Mouse (Mus musculus) heart, embryonic 12.5 days (tissue): ENCODE results near the gene Kdm6b. TPM values are rescaled to one million over a fixed set of nuclear protein-coding genes. Genes with fewer than 3 reads are reported as not detected.

ENCODE experiments used
- ATAC-seq: fragments of 200-750 bp; cut with Nextera tagmentation; 2 replicates; pipeline ENCODE4 v1.8.0; 2017; ENCODE audit warnings: moderate TSS enrichment, moderate library complexity; ENCODE audit not compliant: insufficient number of reproducible peaks, low FRiP score
- H3K27ac ChIP-seq: fragments of 300-500 bp; sonication (generic); 2 replicates; pipeline ENCODE4 v1.5.1; 2016; ENCODE audit warnings: mild to moderate bottlenecking, moderate library complexity; ENCODE audit not compliant: poor library complexity, severe bottlenecking
- H3K27me3 ChIP-seq: fragments of 300-500 bp; sonication (generic); replicated peaks from 2 replicates; pipeline ENCODE4 v1.6.1; 2016; ENCODE audit warnings: mild to moderate bottlenecking, moderate library complexity
- H3K36me3 ChIP-seq: fragments of 300-500 bp; sonication (generic); 2 replicates; pipeline ENCODE4 v1.6.1; 2016; ENCODE audit warnings: mild to moderate bottlenecking, moderate library complexity
- H3K4me1 ChIP-seq: fragments of 300-500 bp; sonication (generic); replicated peaks from 2 replicates; pipeline ENCODE4 v1.6.1; 2016; ENCODE audit warnings: mild to moderate bottlenecking
- H3K4me2 ChIP-seq: fragments of 300-500 bp; sonication (generic); 2 replicates; pipeline ENCODE4 v1.6.1; 2016; ENCODE audit warnings: mild to moderate bottlenecking, moderate library complexity
- H3K4me3 ChIP-seq: fragments of 300-500 bp; sonication (generic); 2 replicates; pipeline ENCODE4 v1.5.1; 2016; ENCODE audit warnings: mild to moderate bottlenecking
- H3K9ac ChIP-seq: fragments of 300-500 bp; sonication (generic); 2 replicates; pipeline ENCODE4 v1.6.1; 2016; ENCODE audit warnings: mild to moderate bottlenecking, moderate library complexity
- H3K9me3 ChIP-seq: fragments of 300-500 bp; sonication (generic); replicated peaks from 2 replicates; pipeline ENCODE4 v1.6.1; 2016; ENCODE audit warnings: mild to moderate bottlenecking, moderate library complexity
- WGBS: fragments of 180-500 bp; shearing (Covaris S2); methylation state at CpG from one replicate; pipeline ENCODE4 v1.1.7; 2016; 5-methylcytosine and 5-hydroxymethylcytosine counted together
- polyA plus RNA-seq: library from polyadenylated mRNA; unstranded; fragments of >200 nt; fragmentation: Nextera tagmentation; extraction: Ambion mirVana; gene quantifications from 2 replicates; pipeline ENCODE4 v1.2.1, GENCODE M21; 2016

Gene Kdm6b
- polyA plus RNA-seq, 1 experiment from 2014 or later = 24.9 TPM

GRCm38 (mm10) chr11:69362479-69362878 is 51.0 kb downstream of the Kdm6b start:
- H3K4me2 ChIP-seq = no peak overlapping the region
- no peak for ATAC-seq
- H3K27ac ChIP-seq = no peak overlapping the region
- H3K9me3 ChIP-seq = no peaks in the 10 kb centered on the region
- no peaks in the 10 kb centered on the region for H3K27me3 ChIP-seq
- peaks cover 26% of the 10 kb centered on the region for H3K4me1 ChIP-seq
- H3K4me3 ChIP-seq = no peak overlapping the region
- peaks cover 62% of the 10 kb centered on the region for H3K36me3 ChIP-seq
- 76% methylated on average over 2 of the region's 2 CpGs for WGBS
- H3K9ac ChIP-seq = no peak overlapping the region

- Histone ChIP-seq H3K9me3 (no peaks in the 10 kb centered on the region), H3K9ac (no peak overlapping the region), H3K4me2 (no peak overlapping the region), H3K4me3 (no peak overlapping the region), H3K27ac (no peak overlapping the region), H3K36me3 (peaks cover 67% of the 10 kb centered on the region), H3K27me3 (no peaks in the 10 kb centered on the region), H3K4me1 (peaks cover 23% of the 10 kb centered on the region)
- 78% methylated on average over 7 of the region's 7 CpGs for WGBS
- ATAC-seq = no peak
These were observed 51.5 kb downstream of the Kdm6b start for GRCm38 (mm10) chr11:69362021-69362420.

- Histone ChIP-seq H3K4me1 (no peaks in the 10 kb centered on the region), H3K9ac (no peak overlapping the region), H3K9me3 (no peaks in the 10 kb centered on the region), H3K27me3 (no peaks in the 10 kb centered on the region), H3K4me2 (no peak overlapping the region), H3K27ac (no peak overlapping the region), H3K4me3 (no peak overlapping the region), H3K36me3 (peaks cover 96% of the 10 kb centered on the region)
- WGBS = 88% methylated on average over 12 of the region's 12 CpGs
- ATAC-seq = no peak
These were observed 55.8 kb downstream of the Kdm6b start for GRCm38 (mm10) chr11:69357690-69358089.

- WGBS = 87% methylated on average over 5 of the region's 5 CpGs
- Histone ChIP-seq H3K9ac (no peak overlapping the region), H3K4me2 (no peak overlapping the region), H3K4me3 (no peak overlapping the region), H3K27me3 (no peaks in the 10 kb centered on the region), H3K36me3 (peaks cover 97% of the 10 kb centered on the region), H3K4me1 (no peaks in the 10 kb centered on the region), H3K27ac (no peak overlapping the region), H3K9me3 (no peaks in the 10 kb centered on the region)
- ATAC-seq = no peak
These were observed 56.9 kb downstream of the Kdm6b start for GRCm38 (mm10) chr11:69356544-69356943.

Other genes with a start within 250 kb of the Kdm6b start
- gene Alox8, start 215.8 kb downstream of the Kdm6b start, polyA plus RNA-seq = 1.2 and 1.4 TPM in 2 replicates
- gene Gucy2e, start 176.6 kb downstream of the Kdm6b start, polyA plus RNA-seq = 0.15 and 0.17 TPM in 2 replicates
- gene Cntrob, start 89.9 kb downstream of the Kdm6b start, polyA plus RNA-seq = 18.6 and 21.8 TPM in 2 replicates
- 168 and 176 TPM in 2 replicates for gene Trappc1, start 89.7 kb downstream of the Kdm6b start, polyA plus RNA-seq
- gene Kcnab3, start 87.4 kb downstream of the Kdm6b start, polyA plus RNA-seq = 0.87 and 0.98 TPM in 2 replicates
- gene Rnf227, start 73.2 kb downstream of the Kdm6b start, polyA plus RNA-seq = 6.7 and 8.5 TPM in 2 replicates
- gene Chd3, start 44.3 kb downstream of the Kdm6b start, polyA plus RNA-seq = 19.2 and 23.5 TPM in 2 replicates
- 147 and 150 TPM in 2 replicates for gene Naa38, start 18.2 kb downstream of the Kdm6b start, polyA plus RNA-seq
- gene Cyb5d1, start 18.0 kb downstream of the Kdm6b start, polyA plus RNA-seq = 24.8 and 27.1 TPM in 2 replicates
- gene Tmem88, start 15.4 kb downstream of the Kdm6b start, polyA plus RNA-seq = 34.4 and 35.7 TPM in 2 replicates
- gene Dnah2, start 135.4 kb upstream of the Kdm6b start, polyA plus RNA-seq = 0.15 and 0.59 TPM in 2 replicates
- 87.4 and 90.0 TPM in 2 replicates for gene Efnb3, start 146.5 kb upstream of the Kdm6b start, polyA plus RNA-seq
- gene Wrap53, start 166.6 kb upstream of the Kdm6b start, polyA plus RNA-seq = 18.7 and 19.5 TPM in 2 replicates
- gene Trp53, start 166.7 kb upstream of the Kdm6b start, polyA plus RNA-seq = 76.0 and 79.1 TPM in 2 replicates
- 30.9 and 31.1 TPM in 2 replicates for gene Atp1b2, start 192.3 kb upstream of the Kdm6b start, polyA plus RNA-seq
- gene Shbg, start 204.2 kb upstream of the Kdm6b start, polyA plus RNA-seq = 0.13 and 0.82 TPM in 2 replicates
- gene Sat2, start 208.3 kb upstream of the Kdm6b start, polyA plus RNA-seq = 16.5 and 17.4 TPM in 2 replicates
- gene Fxr2, start 219.3 kb upstream of the Kdm6b start, polyA plus RNA-seq = 37.1 and 40.1 TPM in 2 replicates
- gene Sox15, start 241.6 kb upstream of the Kdm6b start, polyA plus RNA-seq = not detected in 2 replicates
- 48.6 and 53.8 TPM in 2 replicates for gene Mpdu1, start 249.0 kb upstream of the Kdm6b start, polyA plus RNA-seq